Mouse (Mus musculus) layer of hippocampus, postnatal 36 days (tissue): ENCODE data around the gene Unc119b. TPM values are rescaled to one million over a fixed set of nuclear protein-coding genes. Genes with fewer than 3 reads are reported as not detected.
"Not testable (repeated sequence)": the region's sequence is repeated elsewhere in the genome, so short reads cannot be mapped to it uniquely, and the experiment has no call there.

Source experiments
- DNase-seq, 2 experiments: peaks; one replicate each; pipeline ENCODE4 v3.0.0; 2022
- total RNA-seq, 2 experiments: library from RNA; stranded (reverse); gene quantifications; 2 replicates each; pipeline ENCODE4 v1.2.3; 2021

The Unc119b gene
- total RNA-seq, 2 experiments from 2014 or later = 31.5 TPM

DNA sequence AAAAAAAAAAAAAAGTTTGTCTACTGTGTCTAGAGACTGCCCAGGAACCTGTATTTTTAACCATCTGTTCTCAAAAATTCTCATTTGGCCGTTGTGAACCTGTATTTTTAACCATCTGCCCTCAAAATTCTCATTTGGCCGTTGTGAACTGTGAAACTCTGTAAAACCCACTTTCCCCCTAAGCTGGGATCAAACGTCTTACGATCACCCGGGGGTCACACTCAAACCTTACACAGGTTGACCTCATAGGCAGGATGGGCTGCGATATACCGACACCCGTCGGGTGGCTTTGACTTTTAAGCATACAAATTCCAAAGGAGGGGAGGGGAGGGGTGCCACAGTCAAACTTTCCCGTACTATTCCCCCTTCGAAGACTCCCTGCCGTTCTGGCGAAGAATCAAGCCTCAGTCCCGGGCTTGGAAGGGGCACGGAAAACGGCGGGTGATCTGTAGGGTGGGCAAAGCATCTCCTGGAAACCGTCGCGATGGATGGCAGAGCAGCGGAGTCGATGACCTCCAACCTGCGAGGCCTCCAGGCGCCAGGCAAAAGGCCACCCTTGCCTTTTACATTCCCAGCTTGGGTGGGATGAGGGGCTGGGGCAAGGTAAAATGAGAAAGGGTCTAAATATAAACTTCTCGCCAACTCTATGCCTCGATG, 22.3 kb upstream of the Unc119b start:
- no peak for DNase-seq

GRCm38 (mm10) chr5:115156401-115156800, 21.6 kb upstream of the Unc119b start:
- DNase-seq = no peak

GRCm38 (mm10) chr5:115155831-115156230, 21.1 kb upstream of the Unc119b start:
- no peak for DNase-seq

DNA sequence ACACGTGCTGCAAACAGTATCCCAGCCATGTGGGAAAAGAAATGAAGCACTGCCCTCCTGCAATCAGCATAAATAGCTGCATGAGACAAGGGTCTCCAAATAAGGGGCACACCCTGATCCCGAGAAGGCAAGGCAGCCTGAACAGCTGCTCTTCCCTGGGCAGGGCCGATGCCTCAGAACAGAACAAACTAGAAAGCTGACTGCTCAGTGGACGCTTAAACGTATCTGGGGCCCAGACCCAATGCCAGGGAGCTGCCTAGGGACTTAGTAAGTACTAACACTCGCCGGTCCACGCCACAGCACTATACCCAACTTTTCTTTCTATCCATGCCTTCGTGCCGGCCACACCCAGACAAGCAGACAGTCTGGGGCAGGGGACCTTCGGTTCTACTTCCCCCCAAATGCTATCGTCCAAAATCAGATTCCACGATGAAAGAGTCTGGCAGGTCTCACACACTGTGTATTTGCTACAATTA, 20.4 kb upstream of the Unc119b start:
- DNase-seq = no peak

- no peak for DNase-seq
Observed at GRCm38 (mm10) chr5:115152132-115152956, 17.6 kb upstream of the Unc119b start.

- no peak for DNase-seq
Observed at GRCm38 (mm10) chr5:115151457-115151856, 16.7 kb upstream of the Unc119b start.

DNA sequence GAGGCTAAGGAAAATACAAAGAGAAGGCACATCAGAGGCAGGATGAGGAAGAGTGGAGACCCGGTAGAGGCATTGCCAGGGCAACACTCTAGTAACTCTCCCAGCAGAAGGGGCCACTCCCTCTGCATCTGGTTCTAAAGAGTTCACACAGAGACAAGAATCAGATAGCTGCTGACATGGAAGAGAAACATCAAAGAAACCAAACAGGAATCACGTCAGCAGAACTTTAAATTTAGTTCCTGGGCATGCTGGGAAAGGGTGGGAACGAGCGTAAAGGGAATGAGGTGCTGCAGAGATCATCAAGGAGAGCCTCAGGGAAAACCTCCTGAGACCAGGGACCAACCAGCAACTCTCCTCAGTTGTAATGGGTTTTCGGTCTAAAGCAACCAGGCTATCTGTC, 16.2 kb upstream of the Unc119b start:
- DNase-seq = no peak

DNA sequence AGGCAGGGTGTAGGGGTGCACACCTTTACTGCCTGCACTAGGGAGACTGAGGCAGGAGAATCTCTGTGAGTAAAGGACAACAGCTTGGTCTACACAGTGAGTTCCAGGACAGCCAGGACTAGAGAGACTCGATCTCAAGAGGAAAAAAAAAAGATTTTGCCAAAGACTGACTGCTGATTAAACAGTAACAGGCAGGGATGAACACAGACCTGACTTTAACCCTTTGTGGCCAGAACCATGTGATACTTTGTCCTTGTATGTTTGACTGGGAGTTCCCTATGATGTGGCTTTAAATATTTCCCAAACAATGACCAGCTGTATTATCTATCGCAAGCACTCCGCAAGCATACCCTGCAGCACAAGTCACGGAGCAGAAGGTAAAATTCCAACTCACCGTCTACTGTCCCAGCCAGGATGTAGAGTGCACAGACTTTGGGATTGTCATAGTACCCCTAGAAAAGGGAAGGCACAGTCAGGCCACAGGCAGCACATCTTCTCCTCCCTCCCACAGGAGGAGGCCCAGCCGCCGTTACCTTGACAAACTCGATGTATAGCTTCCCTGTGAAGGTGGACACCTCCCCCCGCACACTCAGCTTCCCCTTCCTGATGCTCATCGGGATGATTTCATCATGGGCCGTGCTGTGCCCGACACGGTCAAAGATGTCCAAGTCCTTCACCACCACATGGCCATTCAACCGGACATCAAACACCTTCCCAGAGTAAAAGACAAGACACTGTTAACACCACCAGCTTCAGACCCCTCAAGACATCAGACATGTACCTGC, 15.1 kb upstream of the Unc119b start:
- DNase-seq = no peak

GRCm38 (mm10) chr5:115148872-115149271, 14.1 kb upstream of the Unc119b start:
- not testable (repeated sequence) for DNase-seq

DNA sequence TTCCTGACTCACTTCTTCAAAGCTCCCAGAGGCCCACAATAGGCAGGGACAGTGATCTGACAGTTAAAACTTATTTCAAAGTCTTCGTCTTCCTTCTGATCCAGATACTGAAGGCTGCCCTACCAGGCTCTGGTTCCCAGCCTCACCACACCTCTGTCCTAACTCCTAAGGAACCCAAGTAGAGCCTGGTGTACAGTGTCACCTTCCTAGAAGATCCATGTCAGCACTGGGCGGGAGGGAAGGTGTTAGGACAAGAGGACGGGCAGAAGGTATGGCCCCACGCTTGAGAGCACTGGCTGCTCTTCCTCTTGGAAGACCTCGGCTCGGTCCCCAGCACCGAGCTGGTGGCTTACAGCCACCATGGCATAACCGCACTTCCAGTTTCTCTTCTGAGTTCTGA, 13.6 kb upstream of the Unc119b start:
- DNase-seq = no peak

GRCm38 (mm10) chr5:115147388-115147787, 12.6 kb upstream of the Unc119b start:
- DNase-seq = no peak

DNA sequence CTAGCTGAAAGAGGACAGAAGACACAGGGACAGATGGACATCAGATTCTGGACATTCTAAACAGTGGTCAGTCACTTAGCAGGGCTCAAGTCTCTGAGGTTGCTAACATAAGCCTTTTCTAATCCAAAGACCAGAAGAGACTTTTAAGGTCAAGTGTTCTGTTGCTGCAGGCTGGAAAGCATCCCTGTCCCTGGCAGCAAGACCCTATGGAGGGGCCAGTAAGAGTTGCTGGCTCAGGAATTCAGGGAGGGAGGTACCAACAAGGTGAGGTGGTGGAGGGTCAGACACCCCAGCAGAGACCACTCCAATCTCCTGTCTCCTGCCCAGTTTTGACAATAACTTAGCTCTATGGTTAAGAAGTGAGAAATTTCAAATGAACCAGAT, 12.0 kb upstream of the Unc119b start:
- no peak for DNase-seq

DNA sequence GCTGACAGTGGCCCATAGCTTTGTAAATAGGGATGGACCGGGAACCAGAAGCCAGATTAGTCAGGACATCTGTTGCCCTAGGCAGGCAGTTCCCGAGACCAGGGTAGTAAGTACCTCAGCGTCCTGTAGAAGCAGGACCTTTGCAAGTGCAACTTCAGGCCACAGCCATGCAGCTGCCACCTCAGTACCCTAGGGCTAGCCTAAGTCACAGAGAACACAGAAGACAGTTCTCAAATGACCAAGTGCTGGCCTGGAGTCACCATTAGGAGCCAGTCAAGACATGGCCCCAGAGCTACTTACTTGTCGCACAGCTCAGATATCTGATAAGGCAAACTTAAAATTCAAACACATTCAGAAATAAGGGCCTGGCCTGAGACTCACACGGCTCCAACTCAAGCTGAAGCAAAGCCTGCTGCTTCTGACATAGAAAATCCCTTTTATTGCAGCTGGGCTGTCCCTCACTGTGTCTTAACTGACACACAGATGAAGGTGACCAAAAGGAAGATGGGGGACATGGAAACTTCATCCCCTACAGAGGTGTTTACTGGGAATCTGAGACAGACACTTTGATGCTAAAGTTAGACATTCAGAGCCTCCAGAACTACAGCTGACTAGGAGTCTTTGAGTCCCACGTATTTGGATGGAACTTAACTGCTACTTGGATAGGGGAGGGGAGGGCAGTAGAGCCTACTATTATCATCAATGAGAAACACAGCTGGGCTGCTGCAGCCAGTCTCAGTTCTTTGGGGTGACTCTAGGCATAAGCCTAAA, 11.4 kb upstream of the Unc119b start:
- no peak for DNase-seq

DNA sequence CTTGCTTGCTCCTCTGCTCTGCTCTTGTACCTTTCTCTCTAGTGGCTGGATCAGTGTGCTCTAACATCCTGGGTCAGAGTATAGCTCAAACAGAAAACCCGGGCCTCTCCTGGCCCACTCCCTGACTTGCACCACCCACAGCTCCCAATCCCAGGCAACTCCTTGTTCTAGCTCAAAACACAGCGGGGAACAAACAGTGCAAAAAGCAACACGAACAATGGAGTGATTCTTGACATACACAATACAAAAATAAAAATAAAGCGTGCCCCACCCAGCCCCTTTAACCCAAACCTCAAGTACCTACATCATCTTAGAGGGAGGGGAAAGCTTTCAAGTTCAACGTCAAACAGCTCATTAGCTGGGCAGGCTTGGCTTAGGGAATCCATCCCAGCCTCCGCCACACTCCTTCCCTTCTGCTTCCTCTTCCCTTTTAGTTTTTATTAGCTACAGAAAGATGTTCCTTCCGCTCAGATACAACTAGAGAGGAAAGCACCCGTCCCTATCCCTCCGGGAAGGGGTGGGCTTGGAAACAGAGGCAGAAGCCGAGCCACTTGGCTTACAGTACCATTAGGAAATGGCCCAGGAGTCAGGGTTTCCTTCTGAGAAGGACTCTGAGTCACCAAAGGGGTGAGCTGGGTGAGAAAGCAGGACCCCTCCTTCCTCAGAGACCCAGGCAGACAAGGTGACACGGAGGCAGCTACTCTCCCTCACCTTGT, 10.6 kb upstream of the Unc119b start:
- DNase-seq = no peak

- DNase-seq = no peak
Observed at GRCm38 (mm10) chr5:115144471-115144870, 9.7 kb upstream of the Unc119b start.

DNA sequence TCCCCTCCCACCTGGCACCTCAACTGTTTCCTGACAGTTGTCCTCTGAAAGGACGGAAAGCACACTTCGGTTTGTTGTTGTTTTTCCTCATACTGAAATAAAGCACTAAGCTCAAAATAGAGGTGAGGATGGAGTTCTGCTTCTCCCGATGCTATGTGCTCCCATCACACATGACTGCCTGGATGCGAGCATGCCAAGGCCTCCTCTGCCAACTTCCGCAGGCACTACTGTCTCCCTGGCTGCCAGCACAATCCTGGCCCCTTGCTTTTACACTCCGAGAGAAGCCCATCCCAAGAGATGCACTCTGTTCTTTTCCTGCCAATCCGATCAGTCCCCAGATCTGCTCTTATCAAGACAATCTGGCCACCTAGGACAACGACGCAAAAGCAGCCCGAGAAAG, 8.8 kb upstream of the Unc119b start:
- peak; percentile 44 to 53 for DNase-seq

- DNase-seq = no peak
Observed at GRCm38 (mm10) chr5:115142166-115142697, 7.5 kb upstream of the Unc119b start.

DNA sequence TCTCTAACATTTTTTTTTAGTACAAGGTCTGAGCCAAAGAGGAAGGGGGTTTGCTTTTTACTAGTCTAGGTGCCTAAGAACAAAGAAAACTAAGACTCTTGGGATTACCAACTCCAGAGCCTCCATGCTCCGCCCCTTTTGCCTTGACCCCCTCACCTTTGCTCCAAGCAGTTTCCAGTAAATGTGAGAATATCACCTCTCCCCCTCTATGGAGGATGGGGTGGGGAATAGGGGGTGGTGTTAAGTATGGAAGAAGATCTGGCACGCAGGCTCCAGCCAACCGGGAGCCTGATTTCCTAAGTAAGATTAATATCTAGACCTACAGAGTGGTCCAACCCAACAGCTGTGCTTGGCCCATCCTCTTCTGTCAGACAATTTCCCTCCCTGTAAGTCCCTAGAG, 6.0 kb upstream of the Unc119b start:
- no peak for DNase-seq

DNA sequence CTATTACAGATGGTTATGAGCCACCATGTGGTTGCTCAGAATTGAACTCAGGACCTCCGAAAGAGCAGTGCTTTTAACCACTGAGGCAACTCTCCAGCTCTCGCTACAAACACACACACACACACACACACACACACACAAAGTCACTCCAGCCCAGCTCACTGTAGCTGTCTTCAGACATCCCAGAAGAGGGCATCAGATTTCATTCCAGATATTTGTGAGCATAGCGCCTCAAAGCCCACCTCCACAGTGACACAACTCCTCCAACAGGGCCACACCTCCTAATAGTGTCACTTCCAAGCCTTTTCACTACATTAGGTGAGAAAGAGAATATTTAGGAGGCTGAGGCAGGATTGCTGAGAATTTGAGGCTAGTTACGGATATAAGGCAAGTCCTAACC, 4.3 kb upstream of the Unc119b start:
- no peak for DNase-seq

- DNase-seq = no peak
Observed at GRCm38 (mm10) chr5:115133358-115134066, 1.3 kb downstream of the Unc119b start.

- no peak for DNase-seq
Observed at GRCm38 (mm10) chr5:115132465-115132864, 2.3 kb downstream of the Unc119b start.
